Mouse (Mus musculus) hindbrain, embryonic 16.5 days (tissue): ENCODE measurements around the gene Ikbke. TPM values are rescaled to one million over a fixed set of nuclear protein-coding genes. Genes with fewer than 3 reads are reported as not detected.
"Not testable (repeated sequence)": the region's sequence is repeated elsewhere in the genome, so short reads cannot be mapped to it uniquely, and the experiment has no call there.

Source experiments
- ATAC-seq: fragments of 200-750 bp; cut with Nextera tagmentation; 2 replicates; pipeline ENCODE4 v1.8.0; 2017; ENCODE audit warnings: moderate TSS enrichment, moderate library complexity
- H3K27ac ChIP-seq: fragments of 300-500 bp; sonication (generic); 2 replicates; pipeline ENCODE4 v1.5.1; 2014; ENCODE audit warnings: low read depth, mild to moderate bottlenecking, control low read depth, low read length, moderate library complexity
- H3K27me3 ChIP-seq: fragments of 300-500 bp; sonication (generic); replicated peaks from 2 replicates; pipeline ENCODE4 v1.6.1; 2014; ENCODE audit warnings: low read length; ENCODE audit not compliant: control insufficient read depth, insufficient read depth
- H3K36me3 ChIP-seq: fragments of 300-500 bp; sonication (generic); 2 replicates; pipeline ENCODE4 v1.6.1; 2014; ENCODE audit warnings: mild to moderate bottlenecking, low read length, moderate library complexity, mixed read lengths; ENCODE audit not compliant: control insufficient read depth, insufficient read depth
- H3K4me1 ChIP-seq: fragments of 300-500 bp; sonication (generic); 2 replicates; pipeline ENCODE4 v1.6.1; 2014; ENCODE audit warnings: low read depth, low read length; ENCODE audit not compliant: control insufficient read depth, insufficient read depth
- H3K4me2 ChIP-seq: fragments of 300-500 bp; sonication (generic); 2 replicates; pipeline ENCODE4 v1.6.1; 2014; ENCODE audit warnings: mild to moderate bottlenecking, low read length, control low read depth, moderate library complexity
- H3K4me3 ChIP-seq: fragments of 300-500 bp; sonication (generic); 2 replicates; pipeline ENCODE4 v1.5.1; 2014; ENCODE audit warnings: mild to moderate bottlenecking, low read length, control low read depth, moderate library complexity
- H3K9ac ChIP-seq: fragments of 300-500 bp; sonication (generic); 2 replicates; pipeline ENCODE4 v1.6.1; 2014; ENCODE audit warnings: low read depth, mild to moderate bottlenecking, control low read depth, low read length, moderate library complexity
- H3K9me3 ChIP-seq: fragments of 300-500 bp; sonication (generic); 2 replicates; pipeline ENCODE4 v1.6.1; 2014; ENCODE audit warnings: mild to moderate bottlenecking, low read length, moderate library complexity; ENCODE audit not compliant: control insufficient read depth
- WGBS: fragments of 180-500 bp; shearing (Covaris S2); extraction: QIAGEN DNeasy Blood & Tissue Kit; methylation state at CpG from one replicate; pipeline ENCODE4 v1.1.7; 2014; 5-methylcytosine and 5-hydroxymethylcytosine counted together
- polyA plus RNA-seq: library from polyadenylated mRNA; unstranded; fragments of >200 nt; fragmentation: Nextera tagmentation; extraction: Ambion mirVana; gene quantifications from 2 replicates; pipeline ENCODE4 v1.2.1, GENCODE M21; 2015

The Ikbke gene
- polyA plus RNA-seq, 1 experiment from 2014 or later, result 0.76 TPM

DNA sequence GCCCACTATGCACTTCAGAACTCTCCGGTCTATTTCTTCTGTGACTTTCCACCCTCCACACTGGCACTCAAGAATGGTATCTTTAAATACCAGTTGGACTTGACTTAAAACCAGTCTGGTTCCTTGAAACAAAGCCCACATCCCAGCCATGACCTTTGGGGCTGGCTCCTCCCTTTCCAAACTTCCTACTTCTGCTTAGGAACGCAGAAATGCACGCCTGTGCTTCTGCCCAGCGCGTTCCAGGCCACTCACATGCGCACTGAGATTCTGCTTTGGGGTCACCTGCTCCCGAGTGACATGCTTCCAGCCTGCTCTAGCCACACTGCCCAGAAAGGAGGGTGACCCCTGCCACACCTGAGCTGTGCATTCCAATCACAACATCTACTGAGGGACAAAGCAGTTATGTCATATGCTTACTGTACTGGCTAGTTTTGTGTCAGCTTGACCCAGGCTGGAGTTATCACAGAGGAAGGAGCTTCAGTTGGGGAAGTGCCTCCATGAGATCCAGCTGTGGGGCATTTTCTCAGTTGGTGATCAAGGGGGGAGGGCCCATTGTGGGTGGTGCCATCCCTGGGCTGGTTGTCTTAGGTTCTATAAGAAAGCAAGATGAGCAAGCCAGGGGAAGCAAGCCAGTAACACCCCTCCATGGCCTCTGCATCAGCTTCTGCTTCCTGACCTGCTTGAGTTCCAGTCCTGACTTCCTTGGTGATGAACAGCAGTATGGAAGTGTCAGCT is 26.7 kb downstream of the Ikbke start:
- ATAC-seq, H3K27me3 ChIP-seq, H3K4me2 ChIP-seq, H3K4me1 ChIP-seq, H3K4me3 ChIP-seq, H3K27ac ChIP-seq, H3K9me3 ChIP-seq, H3K36me3 ChIP-seq, H3K9ac ChIP-seq: not testable (repeated sequence)
- WGBS, result 81% methylated on average over 7 of the region's 7 CpGs

DNA sequence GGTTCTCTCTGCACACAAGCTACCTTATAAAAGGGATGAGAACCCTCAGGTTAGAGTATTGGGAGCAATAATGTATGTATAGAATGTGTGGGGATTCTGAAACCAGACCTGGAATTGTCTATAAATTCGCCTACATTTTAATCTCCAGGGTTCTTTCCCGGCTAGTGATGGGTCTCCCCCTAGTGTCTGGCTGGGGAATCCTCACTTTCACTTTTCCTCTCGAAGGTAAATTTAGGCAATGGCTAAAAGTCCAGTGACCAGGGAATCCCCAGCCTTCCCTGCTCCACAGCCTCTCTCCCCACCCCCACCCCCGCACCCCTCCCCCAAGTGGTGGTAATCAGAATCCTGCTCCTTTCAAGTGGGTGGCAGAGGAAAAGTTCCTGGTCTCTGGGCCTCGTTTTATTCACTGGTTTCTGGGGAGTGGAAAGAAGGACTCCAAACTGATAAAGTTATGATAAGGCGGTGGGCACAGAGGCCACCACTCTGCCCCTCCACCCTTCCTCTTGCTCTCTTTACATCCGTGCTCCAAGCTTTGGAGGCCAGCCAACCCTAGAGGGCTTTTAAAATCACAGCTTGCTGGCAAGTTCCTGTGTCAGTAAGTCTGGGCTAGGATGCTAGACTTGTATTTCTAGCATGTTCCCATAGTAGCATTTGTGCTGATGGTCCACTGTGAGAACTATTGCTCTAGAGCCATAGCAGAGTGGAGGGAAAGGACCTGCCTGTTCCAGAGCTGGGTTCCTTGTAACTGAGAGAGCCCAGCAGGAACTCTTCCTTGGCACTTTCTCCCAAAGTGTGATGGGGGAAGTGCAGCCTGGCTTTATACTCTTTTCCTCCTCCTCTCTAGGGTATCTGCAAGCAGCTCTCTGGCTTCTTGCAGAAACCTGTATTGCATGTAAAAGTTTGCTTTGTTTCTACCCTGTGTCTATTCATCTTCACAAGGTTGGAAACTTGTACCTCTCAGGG is 32.7 kb downstream of the Ikbke start:
- no peak overlapping the region for H3K4me3 ChIP-seq
- no peaks in the 10 kb centered on the region for H3K27me3 ChIP-seq
- H3K9me3 ChIP-seq, result no peaks in the 10 kb centered on the region
- H3K36me3 ChIP-seq, result no peaks in the 10 kb centered on the region
- H3K4me2 ChIP-seq, result peak overlapping the region; percentile 14; the same call in 1 of the 2 replicates
- H3K9ac ChIP-seq, result no peak overlapping the region; the same call in 1 of the 2 replicates
- peaks cover 11% of the 10 kb centered on the region for H3K4me1 ChIP-seq
- 15% methylated on average over 7 of the region's 7 CpGs for WGBS
- ATAC-seq, result no peak
- no peak overlapping the region for H3K27ac ChIP-seq

- peaks cover 13% of the 10 kb centered on the region for H3K4me1 ChIP-seq
- ATAC-seq, result peak; percentile 58
- WGBS, result 5% methylated on average over 9 of the region's 9 CpGs
- no peaks in the 10 kb centered on the region for H3K9me3 ChIP-seq
- H3K36me3 ChIP-seq, result no peaks in the 10 kb centered on the region
- H3K4me2 ChIP-seq, result peak overlapping the region; percentile 92
- peak overlapping the region; percentile 79 for H3K4me3 ChIP-seq
- H3K27me3 ChIP-seq, result no peaks in the 10 kb centered on the region
- H3K9ac ChIP-seq, result peak overlapping the region; percentile 95
- no peak overlapping the region for H3K27ac ChIP-seq
Observed at GRCm38 (mm10) chr1:131245926-131246325, 33.5 kb downstream of the Ikbke start.

- Histone ChIP-seq H3K9ac (peak within 1 kb of the TSS; percentile 95), H3K9me3 (no peaks in the 10 kb centered on the region), H3K4me2 (peak within 1 kb of the TSS; percentile 92), H3K4me3 (peak within 1 kb of the TSS; percentile 79), H3K27me3 (no peaks in the 10 kb centered on the region), H3K4me1 (peaks cover 14% of the 10 kb centered on the region), H3K27ac (peak within 1 kb of the TSS; percentile 65), H3K36me3 (no peaks in the 10 kb centered on the region)
- peak; percentile 71 for ATAC-seq
- WGBS, result 1% methylated on average over 31 of the region's 60 CpGs
Observed at GRCm38 (mm10) chr1:131245089-131245856, 34.1 kb downstream of the Ikbke start, which contains the start of gene Rassf5. TSS of gene Rassf5 (minus strand) at chr1:131245258.

DNA sequence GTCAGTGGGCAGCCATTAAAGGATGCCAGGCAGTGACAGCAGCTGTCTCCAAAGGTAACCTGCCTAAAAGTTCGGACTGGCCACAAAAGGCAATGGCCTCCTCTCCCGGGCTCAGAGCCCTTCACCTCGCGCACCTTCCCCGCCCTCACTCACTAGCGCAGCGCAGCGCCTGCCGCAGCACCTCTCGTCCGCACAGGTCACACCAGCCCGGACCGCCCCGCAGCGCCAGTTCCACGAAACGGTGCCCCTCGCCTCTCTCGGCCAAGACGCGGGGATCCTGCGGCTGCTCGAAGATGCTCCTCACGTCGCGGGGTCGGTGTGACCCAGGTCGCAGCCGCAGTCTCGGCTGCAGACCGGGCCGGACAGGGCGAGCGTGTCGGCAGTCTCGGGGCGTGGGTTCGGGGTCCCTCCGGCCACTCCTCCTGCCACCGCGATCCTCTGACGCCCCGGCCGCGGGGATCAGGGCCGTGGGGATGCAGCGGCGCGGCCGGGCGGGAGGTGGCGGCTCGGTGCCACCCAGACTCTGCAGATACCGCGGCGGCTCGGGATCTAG is 34.8 kb downstream of the Ikbke start:
- H3K4me2 ChIP-seq, result peak overlapping the region; percentile 92
- H3K27ac ChIP-seq, result peak overlapping the region; percentile 65
- 1% methylated on average over 54 of the region's 57 CpGs for WGBS
- peaks cover 18% of the 10 kb centered on the region for H3K4me1 ChIP-seq
- peak overlapping the region; percentile 79 for H3K4me3 ChIP-seq
- peak; percentile 32 for ATAC-seq
- peak overlapping the region; percentile 95 for H3K9ac ChIP-seq
- H3K27me3 ChIP-seq, result no peaks in the 10 kb centered on the region
- no peaks in the 10 kb centered on the region for H3K9me3 ChIP-seq
- no peaks in the 10 kb centered on the region for H3K36me3 ChIP-seq

- no peak for ATAC-seq
- H3K4me3 ChIP-seq, result no peak overlapping the region
- no peaks in the 10 kb centered on the region for H3K9me3 ChIP-seq
- no peak overlapping the region for H3K27ac ChIP-seq
- peak overlapping the region; percentile 92 for H3K4me2 ChIP-seq
- no peak overlapping the region; the same call in 1 of the 2 replicates for H3K9ac ChIP-seq
- H3K4me1 ChIP-seq, result peaks cover 28% of the 10 kb centered on the region
- H3K36me3 ChIP-seq, result no peaks in the 10 kb centered on the region
- no peaks in the 10 kb centered on the region for H3K27me3 ChIP-seq
- 63% methylated on average over 6 of the region's 6 CpGs for WGBS
Observed at GRCm38 (mm10) chr1:131242956-131243355, 36.5 kb downstream of the Ikbke start.

DNA sequence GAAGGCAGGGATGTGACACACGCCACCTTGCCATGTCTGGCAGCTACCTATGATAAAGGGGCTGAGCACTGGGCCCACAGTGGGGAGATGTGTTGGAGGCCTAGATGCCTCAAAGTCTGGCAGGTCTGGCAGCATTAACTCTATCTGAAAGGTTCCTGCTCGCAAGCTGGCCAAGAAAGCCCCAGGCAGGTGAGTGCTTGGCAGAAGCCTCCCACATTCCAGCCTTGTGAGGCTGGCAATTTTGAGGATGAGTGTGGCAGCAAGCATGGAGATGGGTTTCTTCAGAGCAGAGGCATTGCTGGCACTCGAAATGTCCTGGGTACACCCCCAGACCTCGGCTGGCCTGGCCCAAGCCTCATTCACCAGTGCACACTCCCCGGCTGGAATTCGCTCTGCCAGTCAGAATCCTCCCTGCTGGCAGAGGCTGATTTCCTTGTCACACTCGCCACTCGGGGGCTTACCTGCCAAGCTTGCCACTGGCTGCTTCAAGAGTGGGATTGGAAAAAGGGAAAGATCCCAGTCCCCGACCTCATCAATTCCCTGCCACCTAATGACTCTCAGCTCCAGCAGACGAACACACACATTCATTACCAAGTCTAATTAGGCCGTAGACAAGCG is 39.7 kb downstream of the Ikbke start:
- ATAC-seq, result peak; percentile 29; the same call in 1 of the 2 replicates
- 0 out of 2 replicates have a peak overlapping the region, but pooled peaks have one; percentile 2 for H3K4me2 ChIP-seq

DNA sequence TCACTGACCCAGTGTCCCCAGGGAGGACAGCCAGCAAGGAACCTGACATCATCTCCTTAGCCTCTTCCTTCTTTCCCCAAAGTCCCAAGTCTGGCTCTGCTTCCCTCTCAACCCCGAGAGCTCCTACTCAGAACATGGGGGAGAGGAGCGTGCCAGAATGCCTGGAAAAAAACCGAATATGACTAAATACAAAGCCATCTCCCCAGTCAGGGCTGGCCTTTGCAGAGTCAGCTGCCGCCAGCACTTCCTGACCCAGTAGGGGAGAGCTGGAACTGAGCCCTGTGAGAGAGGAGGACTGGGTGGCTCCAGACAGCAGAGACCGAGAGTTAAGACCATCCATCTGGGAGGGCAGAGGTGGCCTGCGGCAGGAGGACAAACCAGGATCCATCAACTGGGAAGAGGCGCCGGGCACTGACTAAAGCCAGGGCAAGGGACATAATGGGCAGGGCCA is 40.5 kb downstream of the Ikbke start:
- H3K4me1 ChIP-seq, result peaks cover 21% of the 10 kb centered on the region
- no peaks in the 10 kb centered on the region for H3K27me3 ChIP-seq
- H3K36me3 ChIP-seq, result no peaks in the 10 kb centered on the region
- H3K9ac ChIP-seq, result no peak overlapping the region
- WGBS, result 62% methylated on average over 8 of the region's 8 CpGs
- no peak for ATAC-seq
- H3K27ac ChIP-seq, result peak overlapping the region; percentile 67; the same call in 1 of the 2 replicates
- H3K9me3 ChIP-seq, result no peaks in the 10 kb centered on the region
- no peak overlapping the region for H3K4me3 ChIP-seq
- H3K4me2 ChIP-seq, result no peak overlapping the region

More for the DNA sequence above, 39.7 kb downstream of the Ikbke start:
- Histone ChIP-seq H3K27ac (peak overlapping the region; percentile 67), H3K4me3 (no peak overlapping the region), H3K4me1 (peaks cover 21% of the 10 kb centered on the region), H3K27me3 (no peaks in the 10 kb centered on the region), H3K9me3 (no peaks in the 10 kb centered on the region), H3K9ac (no peak overlapping the region), H3K36me3 (no peaks in the 10 kb centered on the region)
- WGBS, result 34% methylated on average over 12 of the region's 12 CpGs
